Mouse (Mus musculus): ENCODE results near the gene Serhl. TPM values are rescaled to one million over a fixed set of nuclear protein-coding genes. Genes with fewer than 3 reads are reported as not detected.
"Not testable (repeated sequence)": the region's sequence is repeated elsewhere in the genome, so short reads cannot be mapped to it uniquely, and the experiment has no call there.

Serhl gene
- 16.5 and 19.2 TPM in 2 replicates for polyA plus RNA-seq (2012; rRNA removed)

- H3K4me3 ChIP-seq (replicated peaks; ENCODE audit: insufficient read depth, low read depth, low read length): no peak within 1 kb of the TSS
- WGBS: 10% methylated on average over 7 of the region's 7 CpGs
- H3K4me1 ChIP-seq (ENCODE audit: control insufficient read depth, insufficient read depth, low read length): no peaks in the 10 kb centered on the region
- DNase-seq: no peak
- no peak within 1 kb of the TSS for H3K27ac ChIP-seq (ENCODE audit: insufficient read depth, low read length)
- H3K27me3 ChIP-seq (ENCODE audit: control insufficient read depth, insufficient read depth, low read length): no peaks in the 10 kb centered on the region; the same call in 1 of the 2 replicates
- TF ChIP-seq CTCF (IDR thresholded peaks at IDR 0.05; ENCODE audit: borderline replicate concordance, insufficient read depth, low read depth, low read length) (no peak), POLR2A (IDR thresholded peaks at IDR 0.05; ENCODE audit: borderline replicate concordance, insufficient read depth, low read length) (no peak)
These were observed at the start of gene Serhl for GRCm38 (mm10) chr15:83089429-83089605. Gene Serhl, plus strand, starts transcription at chr15:83089506.

- Histone ChIP-seq H3K27ac (ENCODE audit: insufficient read depth, low read length) (no peak overlapping the region), H3K27me3 (ENCODE audit: control insufficient read depth, insufficient read depth, low read length) (no peaks in the 10 kb centered on the region), H3K4me1 (ENCODE audit: control insufficient read depth, insufficient read depth, low read length) (peaks cover 10% of the 10 kb centered on the region), H3K4me3 (replicated peaks; ENCODE audit: insufficient read depth, low read depth, low read length) (no peak overlapping the region)
- 69% methylated on average over 2 of the region's 2 CpGs for WGBS
- TF ChIP-seq POLR2A (IDR thresholded peaks at IDR 0.05; ENCODE audit: borderline replicate concordance, insufficient read depth, low read length): no peak
- TF ChIP-seq CTCF (IDR thresholded peaks at IDR 0.05; ENCODE audit: borderline replicate concordance, insufficient read depth, low read depth, low read length): no peak
- DNase-seq: no peak
These were observed 49.1 kb upstream of the Serhl start for GRCm38 (mm10) chr15:83040156-83040555.

- WGBS: 57% methylated on average over 6 of the region's 6 CpGs
- DNase-seq: no peak
- TF ChIP-seq CTCF (IDR thresholded peaks at IDR 0.05; ENCODE audit: borderline replicate concordance, insufficient read depth, low read depth, low read length) (no peak), POLR2A (IDR thresholded peaks at IDR 0.05; ENCODE audit: borderline replicate concordance, insufficient read depth, low read length) (no peak)
These were observed 46.5 kb upstream of the Serhl start for GRCm38 (mm10) chr15:83042655-83043361.

GRCm38 (mm10) chr15:83043362-83043708 is 46.0 kb upstream of the Serhl start:
- no peaks in the 10 kb centered on the region for H3K27me3 ChIP-seq (ENCODE audit: control insufficient read depth, insufficient read depth, low read length)
- TF ChIP-seq CTCF (IDR thresholded peaks at IDR 0.05; ENCODE audit: borderline replicate concordance, insufficient read depth, low read depth, low read length) (no peak), POLR2A (IDR thresholded peaks at IDR 0.05; ENCODE audit: borderline replicate concordance, insufficient read depth, low read length) (no peak)
- 83% methylated on average over 22 of the region's 22 CpGs for WGBS
- no peaks in the 10 kb centered on the region for H3K4me1 ChIP-seq (ENCODE audit: control insufficient read depth, insufficient read depth, low read length)
- no peak overlapping the region for H3K27ac ChIP-seq (ENCODE audit: insufficient read depth, low read length)
- H3K4me3 ChIP-seq (replicated peaks; ENCODE audit: insufficient read depth, low read depth, low read length): no peak overlapping the region
- no peak for DNase-seq

More at GRCm38 (mm10) chr15:83042655-83043361, 46.5 kb upstream of the Serhl start:
- H3K27ac ChIP-seq (ENCODE audit: insufficient read depth, low read length): no peak overlapping the region
- H3K4me3 ChIP-seq (replicated peaks; ENCODE audit: insufficient read depth, low read depth, low read length): no peak overlapping the region
- no peaks in the 10 kb centered on the region for H3K4me1 ChIP-seq (ENCODE audit: control insufficient read depth, insufficient read depth, low read length)
- no peaks in the 10 kb centered on the region for H3K27me3 ChIP-seq (ENCODE audit: control insufficient read depth, insufficient read depth, low read length)

GRCm38 (mm10) chr15:83045565-83045964 is 43.7 kb upstream of the Serhl start:
- WGBS: 93% methylated on average over 5 of the region's 5 CpGs
- H3K27me3 ChIP-seq (ENCODE audit: control insufficient read depth, insufficient read depth, low read length); DNase-seq; H3K4me1 ChIP-seq (ENCODE audit: control insufficient read depth, insufficient read depth, low read length); H3K4me3 ChIP-seq (replicated peaks; ENCODE audit: insufficient read depth, low read depth, low read length); H3K27ac ChIP-seq (ENCODE audit: insufficient read depth, low read length): not testable (repeated sequence)

- Histone ChIP-seq H3K4me1 (ENCODE audit: control insufficient read depth, insufficient read depth, low read length) (no peaks in the 10 kb centered on the region), H3K27ac (ENCODE audit: insufficient read depth, low read length) (no peak overlapping the region), H3K27me3 (ENCODE audit: control insufficient read depth, insufficient read depth, low read length) (no peaks in the 10 kb centered on the region), H3K4me3 (replicated peaks; ENCODE audit: insufficient read depth, low read depth, low read length) (no peak overlapping the region)
- no peak for DNase-seq
- TF ChIP-seq POLR2A (IDR thresholded peaks at IDR 0.05; ENCODE audit: borderline replicate concordance, insufficient read depth, low read length) (no peak), CTCF (IDR thresholded peaks at IDR 0.05; ENCODE audit: borderline replicate concordance, insufficient read depth, low read depth, low read length) (no peak)
- 95% methylated on average over 3 of the region's 3 CpGs for WGBS
These were observed 43.0 kb upstream of the Serhl start for GRCm38 (mm10) chr15:83046308-83046707.

- Histone ChIP-seq H3K4me3 (replicated peaks; ENCODE audit: insufficient read depth, low read depth, low read length) (no peak overlapping the region), H3K4me1 (ENCODE audit: control insufficient read depth, insufficient read depth, low read length) (no peaks in the 10 kb centered on the region), H3K27ac (ENCODE audit: insufficient read depth, low read length) (no peak overlapping the region), H3K27me3 (ENCODE audit: control insufficient read depth, insufficient read depth, low read length) (no peaks in the 10 kb centered on the region)
- no peak for TF ChIP-seq POLR2A (IDR thresholded peaks at IDR 0.05; ENCODE audit: borderline replicate concordance, insufficient read depth, low read length)
- no peak for TF ChIP-seq CTCF (IDR thresholded peaks at IDR 0.05; ENCODE audit: borderline replicate concordance, insufficient read depth, low read depth, low read length)
- no peak for DNase-seq
- 90% methylated on average over 7 of the region's 7 CpGs for WGBS
These were observed 42.6 kb upstream of the Serhl start for GRCm38 (mm10) chr15:83046730-83047129.

GRCm38 (mm10) chr15:83052341-83053104 is 36.8 kb upstream of the Serhl start:
- no peak overlapping the region for H3K4me3 ChIP-seq (replicated peaks; ENCODE audit: insufficient read depth, low read depth, low read length)
- no peak for DNase-seq
- TF ChIP-seq POLR2A (IDR thresholded peaks at IDR 0.05; ENCODE audit: borderline replicate concordance, insufficient read depth, low read length) (no peak), CTCF (IDR thresholded peaks at IDR 0.05; ENCODE audit: borderline replicate concordance, insufficient read depth, low read depth, low read length) (no peak)
- no peaks in the 10 kb centered on the region for H3K4me1 ChIP-seq (ENCODE audit: control insufficient read depth, insufficient read depth, low read length)
- 84% methylated on average over 6 of the region's 6 CpGs for WGBS
- no peaks in the 10 kb centered on the region; the same call in 1 of the 2 replicates for H3K27me3 ChIP-seq (ENCODE audit: control insufficient read depth, insufficient read depth, low read length)
- no peak overlapping the region for H3K27ac ChIP-seq (ENCODE audit: insufficient read depth, low read length)
